Mouse (Mus musculus) inflammation-experienced regulatory T-cells, adult 16 weeks (primary cell): Measurements from ENCODE around the gene C030005K15Rik. TPM values are rescaled to one million over a fixed set of nuclear protein-coding genes. Genes with fewer than 3 reads are reported as not detected.

Experiments used
- polyA plus RNA-seq: library from polyadenylated mRNA; unstranded; fragments of 100-300 nt; shearing (Covaris generic); gene quantifications from one replicate; pipeline ENCODE4 v1.2.1, GENCODE M21; 2017

C030005K15Rik gene
- polyA plus RNA-seq = not detected

GRCm38 (mm10) chr10:97726655-97727054, at the start of gene C030005K15Rik:
Gene C030005K15Rik, minus strand, starts transcription at chr10:97726755.

GRCm38 (mm10) chr10:97692913-97693312, 33.6 kb downstream of the C030005K15Rik start, which contains the start of gene Ccer1:
Gene Ccer1, plus strand, starts transcription at chr10:97693059.

Other genes with a start within 250 kb of the C030005K15Rik start
- gene Dcn, start 247.1 kb downstream of the C030005K15Rik start, polyA plus RNA-seq = not detected
- not detected for gene Lum, start 161.6 kb downstream of the C030005K15Rik start, polyA plus RNA-seq
- gene Kera, start 119.9 kb downstream of the C030005K15Rik start, polyA plus RNA-seq = not detected
- not detected for gene Epyc, start 82.7 kb downstream of the C030005K15Rik start, polyA plus RNA-seq
- gene Ccer1, start 33.7 kb downstream of the C030005K15Rik start, polyA plus RNA-seq = not detected